Mouse (Mus musculus): ENCODE results near the gene Ccdc122. TPM values are rescaled to one million over a fixed set of nuclear protein-coding genes. Genes with fewer than 3 reads are reported as not detected.

Ccdc122 gene
- polyA plus RNA-seq, 1 experiment from 2014 or later: 0.86 TPM

Other genes starting within 250 kb of the Ccdc122 start
- gene Lacc1, start 132 bp downstream of the Ccdc122 start, polyA plus RNA-seq (2015; fragmentation: Nextera tagmentation; extraction: Ambion mirVana): 1.8 TPM in 2 replicates
- 44.0 and 45.2 TPM in 2 replicates for gene Enox1, start 120.0 kb downstream of the Ccdc122 start, polyA plus RNA-seq (2015; fragmentation: Nextera tagmentation; extraction: Ambion mirVana)